Mouse (Mus musculus) cerebellum, postnatal 4 days (tissue): ENCODE data around the gene Lnx1.

ENCODE experiments used
- DNase-seq, 2 experiments: peaks; one replicate each; pipeline ENCODE4 v3.0.0; 2022; ENCODE audit warnings: low spot score in 2 of 2, mixed read lengths in 1 of 2

Lnx1 gene

GRCm38 (mm10) chr5:74653766-74654165 lies 48.9 kb downstream of the Lnx1 start:
- no peak for DNase-seq

GRCm38 (mm10) chr5:74649122-74649521 lies 53.6 kb downstream of the Lnx1 start:
- no peak for DNase-seq

- DNase-seq, result no peak
These were observed 54.5 kb downstream of the Lnx1 start for GRCm38 (mm10) chr5:74648216-74648615.

- DNase-seq, result no peak
These were observed 55.1 kb downstream of the Lnx1 start for GRCm38 (mm10) chr5:74647584-74647984.

GRCm38 (mm10) chr5:74642291-74642690 lies 60.4 kb downstream of the Lnx1 start:
- no peak for DNase-seq

- DNase-seq, result no peak
These were observed 61.7 kb downstream of the Lnx1 start for GRCm38 (mm10) chr5:74641000-74641399.

- DNase-seq, result no peak
These were observed 62.2 kb downstream of the Lnx1 start for GRCm38 (mm10) chr5:74640504-74640903.

- no peak for DNase-seq
These were observed 63.2 kb downstream of the Lnx1 start for GRCm38 (mm10) chr5:74639516-74639915.

- no peak for DNase-seq
These were observed 68.3 kb downstream of the Lnx1 start for GRCm38 (mm10) chr5:74634391-74634790.

GRCm38 (mm10) chr5:74633453-74633852 lies 69.3 kb downstream of the Lnx1 start:
- no peak for DNase-seq

GRCm38 (mm10) chr5:74632369-74633114 lies 70.2 kb downstream of the Lnx1 start:
- DNase-seq, result no peak

- no peak for DNase-seq
These were observed 74.7 kb downstream of the Lnx1 start for GRCm38 (mm10) chr5:74628001-74628400.

- no peak for DNase-seq
These were observed 78.3 kb downstream of the Lnx1 start for GRCm38 (mm10) chr5:74624385-74624784.

GRCm38 (mm10) chr5:74623316-74624000 lies 79.3 kb downstream of the Lnx1 start:
- DNase-seq, result no peak

- no peak for DNase-seq
These were observed 80.8 kb downstream of the Lnx1 start for GRCm38 (mm10) chr5:74621691-74622470.

- DNase-seq, result no peak
These were observed 84.1 kb downstream of the Lnx1 start for GRCm38 (mm10) chr5:74618573-74619059.

- DNase-seq, result no peak
These were observed 84.7 kb downstream of the Lnx1 start for GRCm38 (mm10) chr5:74617816-74618572.

GRCm38 (mm10) chr5:74613491-74614151 lies 89.1 kb downstream of the Lnx1 start:
- DNase-seq, result no peak

GRCm38 (mm10) chr5:74612713-74613112 lies 90.0 kb downstream of the Lnx1 start:
- DNase-seq, result no peak

- DNase-seq, result no peak
These were observed 92.2 kb downstream of the Lnx1 start for GRCm38 (mm10) chr5:74610511-74610910.

- no peak for DNase-seq
These were observed 96.5 kb downstream of the Lnx1 start for GRCm38 (mm10) chr5:74606213-74606612.
